ENCODE assay signal across 12 mouse cellular contexts in the genomic region with DNA sequence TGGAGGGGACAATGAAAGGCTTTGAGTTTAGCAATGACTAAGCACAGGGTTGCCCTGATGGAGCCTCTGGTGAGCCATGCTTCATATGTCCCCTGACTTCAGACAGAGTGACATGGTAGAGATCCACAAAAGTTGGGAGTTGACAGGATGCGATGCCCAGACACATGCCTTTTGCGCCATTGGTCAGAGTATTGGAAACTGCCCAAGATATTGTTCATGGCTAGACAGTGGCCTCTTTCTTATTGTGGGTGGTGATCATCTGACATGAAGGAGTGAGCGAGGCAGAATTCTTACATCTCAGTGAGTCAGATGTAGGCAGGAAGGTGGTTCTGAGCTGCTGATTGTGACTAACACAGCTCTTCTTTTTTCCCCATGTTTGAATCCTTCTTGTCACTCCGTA. TPM values are rescaled to one million over a fixed set of nuclear protein-coding genes. Genes with fewer than 3 reads are reported as not detected.
"Had no signal": no experiment of that assay in that cellular context is flagged by ENCODE, and none has a peak within 500 bp of the region (broad histone marks: within the 10 kb centered on the region; RNA-seq: fewer than 3 reads in every experiment).

No protein-coding gene starts in this region.

- DNase-seq: lung, adult 18-20 months; lung, embryonic 14.5 days; lung, postnatal 10 days; lung, postnatal 4 days; midbrain, embryonic 14.5 days; right cerebral cortex, postnatal 14 days; thymus, adult 18-20 months; thymus, postnatal 14 days; thymus, postnatal 36 days had no signal

- ATAC-seq: midbrain, embryonic 16.5 days had no signal

RNA-seq across cellular contexts. Expression of gene Cyb5r2, which starts 35.3 kb away (rescaled TPM):
- total RNA-seq: megakaryocyte, adult 5-6 weeks; megakaryocyte-erythroid progenitor cell, adult 5-6 weeks had no signal
